Mouse (Mus musculus) lung, adult 2 months (tissue): Measurements from ENCODE around the gene Shc4.

Experiments used
- CTCF ChIP-seq: fragments of 200-500 bp; IDR thresholded peaks from 2 replicates; pipeline ENCODE4 v1.5.1; 2011; ENCODE audit warnings: mild to moderate bottlenecking, low read length, control low read depth; ENCODE audit not compliant: insufficient read depth
- POLR2A ChIP-seq: fragments of 200-500 bp; IDR thresholded peaks from 2 replicates; pipeline ENCODE4 v1.6.1; 2011; ENCODE audit warnings: low read depth, mild to moderate bottlenecking, control low read depth, low read length, borderline replicate concordance; ENCODE audit errors: extremely low read depth

DNA sequence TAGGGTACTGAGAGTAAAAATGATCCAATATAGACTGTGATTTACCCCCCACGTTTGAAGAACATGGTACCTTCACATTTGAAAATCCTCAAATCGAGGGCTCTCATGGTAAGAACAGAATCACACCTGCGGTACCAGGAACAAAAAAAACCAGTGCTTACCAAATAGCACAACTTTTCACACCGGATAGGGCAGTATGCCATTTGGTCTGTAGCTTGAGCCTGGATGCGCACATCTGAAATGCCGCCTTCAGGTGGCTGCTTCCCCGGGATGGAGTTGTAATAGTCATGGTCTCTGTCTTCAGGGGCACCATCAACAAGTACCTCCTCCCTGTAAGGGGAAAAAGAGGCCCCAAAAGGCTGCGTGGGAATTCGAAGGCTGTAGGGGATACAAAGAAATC lies 68.6 kb downstream of the Shc4 start:
- TF ChIP-seq CTCF (no peak), POLR2A (no peak)
